Mouse (Mus musculus) central nervous system, embryonic 18 days (tissue): ENCODE results near the gene Tnni3k. TPM values are rescaled to one million over a fixed set of nuclear protein-coding genes. Genes with fewer than 3 reads are reported as not detected.

Experiments used
- polyA plus RNA-seq: library from polyadenylated mRNA; depleted of rRNA; stranded (reverse); fragments of >200 nt; gene quantifications from 2 replicates; pipeline ENCODE4 v1.2.3, GENCODE M21; 2012; rRNA removed

Tnni3k gene
- polyA plus RNA-seq, result 0.09 TPM in 1 of 2 replicates, not detected in the other

GRCm38 (mm10) chr3:155055231-155055916, at the start of gene Tnni3k:
Gene Tnni3k (minus strand): TSS chr3:155055407.

GRCm38 (mm10) chr3:155093116-155093956, 38.1 kb upstream of the Tnni3k start, which contains the start of the genes Fpgt and Lrriq3:
Gene Fpgt (minus strand): TSS chr3:155093403.
Gene Lrriq3 (plus strand): TSS chr3:155093434.

Other genes starting within 250 kb of the Tnni3k start
- 20.0 and 20.7 TPM in 2 replicates for gene Fpgt, start 38.0 kb upstream of the Tnni3k start, polyA plus RNA-seq
- 0.38 and 0.43 TPM in 2 replicates for gene Lrriq3, start 38.0 kb upstream of the Tnni3k start, polyA plus RNA-seq